Mouse (Mus musculus): Measurements from ENCODE around the gene Snx1.

Snx1 gene

GRCm38 (mm10) chr9:66127193-66127546 lies 783 bp upstream of the Snx1 start:
- ATAC-seq (ENCODE audit: low TSS enrichment), result no peak

DNA sequence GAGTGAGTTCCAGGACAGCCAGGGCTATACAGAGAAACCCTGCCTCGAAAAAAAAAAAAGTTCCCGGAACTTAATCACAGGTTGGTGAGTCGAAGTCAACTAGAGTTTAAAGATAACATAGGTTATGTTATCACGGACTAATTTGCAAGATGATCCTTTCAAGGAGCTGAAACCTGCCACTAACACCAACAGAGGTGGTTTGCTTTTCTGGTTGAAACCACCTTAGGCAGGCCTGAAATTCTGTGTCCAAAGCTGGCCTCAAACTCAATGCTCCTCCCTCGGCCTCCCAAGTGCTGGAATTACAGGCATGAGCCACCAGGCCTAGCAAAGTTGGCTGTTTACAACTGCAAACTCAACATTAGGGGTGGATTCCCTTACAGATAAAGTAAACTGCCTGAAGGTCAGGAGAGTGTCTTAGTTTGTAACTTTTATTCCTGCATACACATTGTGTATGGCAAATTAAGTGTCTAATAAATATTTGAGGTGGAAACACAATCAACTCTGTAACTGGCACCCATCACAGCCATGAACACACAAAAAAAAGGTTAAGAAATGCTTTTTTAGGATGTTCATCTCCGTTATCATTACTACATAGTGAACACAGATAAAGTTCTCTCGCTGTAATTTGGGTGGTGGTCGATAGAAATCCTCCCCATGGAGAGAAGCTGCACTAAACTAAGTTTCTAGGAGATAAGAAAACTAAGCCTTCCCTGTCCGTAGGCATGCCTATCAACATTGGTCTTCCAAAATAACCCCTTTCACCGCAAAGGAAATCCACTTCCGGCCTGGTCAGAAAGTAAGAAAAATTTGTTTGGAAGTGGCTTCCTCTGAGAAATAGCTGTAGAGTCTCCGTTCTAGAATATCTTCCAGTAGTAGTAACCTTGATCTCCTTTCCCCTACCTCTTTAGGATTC lies 588 bp downstream of the Snx1 start:
- ATAC-seq (ENCODE audit: low TSS enrichment), result no peak

DNA sequence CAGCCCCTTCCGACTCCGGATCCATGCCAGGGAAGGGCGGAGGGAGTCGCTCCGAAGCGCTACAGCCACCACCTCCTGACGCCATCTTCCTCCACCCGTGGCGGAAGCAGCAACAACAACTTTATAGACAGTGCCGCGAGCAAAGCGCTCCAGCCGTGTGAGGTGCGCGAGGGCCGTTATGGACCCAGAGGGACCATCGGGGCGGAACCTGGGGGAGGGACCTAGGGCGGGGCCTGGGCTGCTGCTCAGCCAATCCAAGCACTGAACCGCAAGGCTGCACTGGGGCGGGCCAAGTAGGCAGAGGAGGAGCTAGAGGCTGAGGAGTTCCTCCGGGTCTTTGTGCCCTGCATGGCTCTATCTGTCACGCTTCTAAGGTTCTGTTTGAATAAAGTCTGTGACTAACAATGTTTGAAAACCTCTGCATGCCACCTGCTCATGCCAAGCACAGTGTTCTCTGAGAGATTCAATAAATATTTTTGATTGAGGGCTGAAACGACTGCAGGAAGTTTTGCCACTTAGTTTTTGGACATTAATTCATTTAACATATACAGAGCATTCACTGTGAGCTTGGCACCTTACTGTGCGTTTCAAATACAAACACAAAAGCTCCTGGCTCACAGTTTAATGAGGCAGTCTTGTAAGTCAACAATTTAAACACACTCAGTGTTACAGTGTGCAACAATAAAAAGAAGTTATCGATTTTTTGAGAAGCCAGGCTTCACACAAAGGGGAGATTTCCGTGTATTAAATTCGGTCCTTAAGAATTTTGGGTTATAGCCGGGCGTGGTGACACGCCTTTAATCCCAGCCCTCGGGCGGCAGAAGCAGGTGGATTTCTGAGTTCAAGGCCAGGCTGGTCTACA lies 1.5 kb downstream of the Snx1 start:
- ATAC-seq (ENCODE audit: low TSS enrichment), result peak; percentile 92

- peak; percentile 10; the same call in 1 of the 2 replicates for ATAC-seq (ENCODE audit: low TSS enrichment)
Measured at GRCm38 (mm10) chr9:66124111-66124531, 2.3 kb downstream of the Snx1 start.

DNA sequence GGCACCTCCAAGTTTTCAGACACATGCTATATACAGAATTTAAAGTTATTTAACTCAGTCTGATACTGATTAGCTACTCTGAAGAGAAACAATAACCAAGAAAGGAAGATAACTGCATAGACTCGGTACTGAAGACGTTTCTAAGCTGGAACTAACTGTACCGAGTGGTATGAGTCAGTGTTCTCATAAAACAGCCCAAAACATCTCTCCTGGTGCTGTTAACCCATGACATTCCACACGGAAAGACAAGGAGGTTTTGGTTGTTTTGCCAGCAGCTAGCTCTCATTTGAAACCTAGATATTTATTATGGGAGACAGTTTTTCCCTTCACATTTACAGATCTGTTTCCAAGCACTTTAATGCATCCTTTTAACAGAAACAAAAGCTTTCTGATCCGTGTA lies 2.7 kb downstream of the Snx1 start:
- no peak for ATAC-seq (ENCODE audit: low TSS enrichment)

- no peak for ATAC-seq (ENCODE audit: low TSS enrichment)
Measured at GRCm38 (mm10) chr9:66121421-66121820, 5.0 kb downstream of the Snx1 start.

DNA sequence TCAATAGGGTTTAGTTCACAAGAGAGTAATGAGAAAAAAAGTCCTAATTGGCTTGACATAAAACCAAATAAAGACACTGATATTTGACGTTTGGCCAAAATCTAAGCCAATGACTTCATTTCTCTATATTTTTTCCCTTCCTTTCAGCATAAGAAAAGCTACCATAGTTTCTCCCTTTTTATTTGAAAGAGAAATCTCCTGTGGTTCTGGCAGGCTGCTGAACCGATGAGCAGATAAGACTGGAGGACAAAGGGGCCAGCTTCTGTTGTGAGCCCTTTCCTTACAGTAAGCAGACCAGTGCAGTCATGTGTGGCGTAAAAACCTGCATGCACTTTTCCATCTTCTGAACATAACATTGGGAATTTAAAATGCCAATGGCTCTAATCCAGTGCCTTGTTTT lies 5.4 kb downstream of the Snx1 start:
- no peak for ATAC-seq (ENCODE audit: low TSS enrichment)

DNA sequence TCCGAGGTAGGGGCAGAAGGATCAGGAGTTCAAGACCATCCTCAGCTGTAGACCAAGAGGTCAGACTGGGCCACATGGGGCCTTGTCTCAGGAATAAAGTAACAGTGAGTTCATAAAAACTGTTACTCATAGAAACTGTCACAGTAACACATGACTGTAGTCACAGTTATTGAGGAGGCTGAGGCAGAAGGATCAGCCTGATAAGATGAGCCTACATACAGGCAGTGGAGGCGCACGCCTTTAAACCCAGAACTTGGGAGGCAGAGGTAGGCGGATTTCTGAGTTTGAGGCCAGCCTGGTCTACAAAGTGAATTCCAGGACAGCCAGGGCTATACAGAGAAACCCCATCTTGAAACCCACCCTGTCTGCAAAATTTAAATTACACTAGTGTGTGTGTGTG lies 6.3 kb downstream of the Snx1 start:
- no peak for ATAC-seq (ENCODE audit: low TSS enrichment)

- peak; percentile 55 for ATAC-seq (ENCODE audit: low TSS enrichment)
Measured at GRCm38 (mm10) chr9:66119498-66119897, 6.9 kb downstream of the Snx1 start.

GRCm38 (mm10) chr9:66116890-66117289 lies 9.5 kb downstream of the Snx1 start:
- ATAC-seq (ENCODE audit: low TSS enrichment), result peak; percentile 71

GRCm38 (mm10) chr9:66114341-66114740 lies 12.0 kb downstream of the Snx1 start:
- ATAC-seq (ENCODE audit: low TSS enrichment), result no peak

DNA sequence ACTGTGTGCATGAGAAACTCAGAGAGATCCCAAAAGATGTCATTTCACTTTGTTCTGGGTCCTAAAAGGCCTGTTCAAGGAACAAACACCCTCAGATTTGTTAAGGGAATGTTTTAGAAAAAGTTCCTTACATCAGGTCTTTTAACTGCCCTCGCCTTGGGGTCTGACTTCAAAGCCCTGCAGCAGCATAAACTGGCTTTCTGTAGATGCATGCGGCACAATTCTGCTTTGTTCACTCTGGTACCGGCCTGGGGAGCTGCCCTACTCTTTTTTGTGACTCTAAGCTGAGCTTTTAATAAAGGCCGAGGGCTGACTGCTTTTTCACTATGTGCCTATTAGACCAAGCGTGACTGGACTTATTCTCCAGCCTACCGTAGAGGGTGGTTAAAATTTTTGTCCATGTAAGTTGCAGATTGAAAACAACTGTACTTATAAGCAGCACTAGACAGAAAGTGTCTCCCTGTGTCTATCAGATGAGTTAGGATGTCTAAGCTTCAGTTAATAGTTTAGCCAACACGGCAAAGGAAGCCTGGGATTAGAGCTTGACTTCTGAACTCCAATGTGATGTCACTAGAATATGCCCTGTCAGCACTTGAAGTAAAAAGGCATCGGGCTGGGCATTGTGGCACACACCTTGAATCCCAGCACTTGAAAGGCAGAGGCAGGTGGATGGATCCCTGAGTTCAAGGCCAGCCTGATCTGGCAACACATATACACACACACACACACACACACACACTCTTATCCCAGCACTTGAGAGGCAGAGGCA lies 15.6 kb downstream of the Snx1 start:
- ATAC-seq (ENCODE audit: low TSS enrichment), result no peak

DNA sequence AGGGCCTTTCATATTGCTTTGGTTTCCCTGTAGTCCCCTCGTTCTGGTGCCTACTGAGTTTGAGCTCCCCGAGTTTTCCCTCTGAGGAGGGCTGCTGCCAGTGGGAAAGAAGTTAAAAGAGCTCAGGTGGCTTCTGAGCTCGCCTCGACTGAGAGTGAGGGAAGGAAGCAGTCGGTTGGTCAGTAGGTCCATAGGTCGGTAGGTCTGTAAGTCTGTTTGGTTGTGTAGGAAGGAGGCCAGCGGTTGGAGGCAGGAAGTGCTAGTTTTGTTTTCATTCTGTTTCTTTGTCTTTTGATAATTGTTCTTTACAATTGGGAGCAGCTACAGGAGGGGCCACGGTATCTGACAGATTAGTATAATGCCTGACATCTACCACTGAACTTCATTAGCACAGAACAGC lies 16.3 kb downstream of the Snx1 start:
- ATAC-seq (ENCODE audit: low TSS enrichment), result no peak

- no peak for ATAC-seq (ENCODE audit: low TSS enrichment)
Measured at GRCm38 (mm10) chr9:66109574-66109973, 16.8 kb downstream of the Snx1 start.

GRCm38 (mm10) chr9:66105168-66105567 lies 21.2 kb downstream of the Snx1 start:
- ATAC-seq (ENCODE audit: low TSS enrichment), result no peak

- ATAC-seq (ENCODE audit: low TSS enrichment), result no peak
Measured at GRCm38 (mm10) chr9:66104601-66105000, 21.8 kb downstream of the Snx1 start.

- peak; percentile 58; the same call in 1 of the 2 replicates for ATAC-seq (ENCODE audit: low TSS enrichment)
Measured at GRCm38 (mm10) chr9:66102668-66103067, 23.7 kb downstream of the Snx1 start.

GRCm38 (mm10) chr9:66101577-66101976 lies 24.8 kb downstream of the Snx1 start:
- ATAC-seq (ENCODE audit: low TSS enrichment), result peak; percentile 59

GRCm38 (mm10) chr9:66092664-66093063 lies 33.7 kb downstream of the Snx1 start:
- no peak for ATAC-seq (ENCODE audit: low TSS enrichment)

- ATAC-seq (ENCODE audit: low TSS enrichment), result no peak
Measured at GRCm38 (mm10) chr9:66091327-66092231, 34.8 kb downstream of the Snx1 start.
